Mouse (Mus musculus) liver, embryonic 14.5 days (tissue): ENCODE measurements around the gene Npw. TPM values are rescaled to one million over a fixed set of nuclear protein-coding genes. Genes with fewer than 3 reads are reported as not detected.

ENCODE experiments used
- ATAC-seq: fragments of 200-750 bp; cut with Nextera tagmentation; 2 replicates; pipeline ENCODE4 v1.8.0; 2017; ENCODE audit warnings: moderate number of reproducible peaks, mild to moderate bottlenecking, moderate library complexity; ENCODE audit not compliant: insufficient read depth
- DNase-seq, 3 experiments: peaks; one replicate each; pipeline ENCODE4 v3.0.0-alpha.2; 2012 to 2013; ENCODE audit warnings: low read depth in 3 of 3, low spot score in 3 of 3
- H3K27ac ChIP-seq: fragments of 300-500 bp; sonication (generic); 2 replicates; pipeline ENCODE4 v1.5.1; 2014; ENCODE audit warnings: moderate library complexity, mild to moderate bottlenecking, control low read depth, inconsistent platforms
- H3K27me3 ChIP-seq: fragments of 300-500 bp; sonication (generic); 2 replicates; pipeline ENCODE4 v1.6.1; 2014; ENCODE audit warnings: mild to moderate bottlenecking, low read length, moderate library complexity; ENCODE audit not compliant: control insufficient read depth, insufficient read depth
- H3K36me3 ChIP-seq: fragments of 300-500 bp; sonication (generic); replicated peaks from 2 replicates; pipeline ENCODE4 v1.6.1; 2014; ENCODE audit warnings: low read depth; ENCODE audit not compliant: control insufficient read depth, insufficient read depth
- H3K4me1 ChIP-seq, 2 experiments: fragments of 200-500 bp in 1 of 2; fragments of 300-500 bp in 1 of 2; sonication (generic) in 1 of 2; replicated peaks; 2 replicates each; pipeline ENCODE4 v1.6.1; 2012 to 2014; ENCODE audit warnings: antibody characterized with exemption in 1 of 2, inconsistent platforms in 1 of 2, low read length in 1 of 2; ENCODE audit not compliant: control insufficient read depth in 2 of 2, insufficient read depth in 2 of 2
- H3K4me2 ChIP-seq: fragments of 300-500 bp; sonication (generic); 2 replicates; pipeline ENCODE4 v1.6.1; 2014; ENCODE audit warnings: low read depth, mild to moderate bottlenecking, control low read depth, moderate library complexity
- H3K4me3 ChIP-seq, 2 experiments: fragments of 200-500 bp in 1 of 2; fragments of 300-500 bp in 1 of 2; sonication (generic) in 1 of 2; 2 replicates each; pipeline ENCODE4 v1.5.1; 2012 to 2014; ENCODE audit warnings: low read depth in 2 of 2, low read length in 2 of 2, mild to moderate bottlenecking in 2 of 2, control low read depth in 1 of 2, inconsistent platforms in 1 of 2, moderate library complexity in 1 of 2; ENCODE audit not compliant: insufficient read depth in 1 of 2
- H3K9ac ChIP-seq: fragments of 300-500 bp; sonication (generic); replicated peaks from 2 replicates; pipeline ENCODE4 v1.6.1; 2014; ENCODE audit warnings: mild to moderate bottlenecking, control low read depth, moderate library complexity
- H3K9me3 ChIP-seq: fragments of 300-500 bp; sonication (generic); 2 replicates; pipeline ENCODE4 v1.6.1; 2016; ENCODE audit warnings: low read length, mixed read lengths; ENCODE audit not compliant: control insufficient read depth
- CTCF ChIP-seq: IDR thresholded peaks from 2 replicates; pipeline ENCODE4 v1.5.1; 2016; ENCODE audit warnings: antibody characterized with exemption, low read depth, control low read depth
- EP300 ChIP-seq: IDR thresholded peaks from 2 replicates; pipeline ENCODE4 v1.6.1; 2016; ENCODE audit warnings: antibody characterized with exemption, low read depth
- WGBS: fragments of 180-500 bp; shearing (Covaris S2); extraction: QIAGEN DNeasy Blood & Tissue Kit; methylation state at CpG from one replicate; pipeline ENCODE4 v1.1.7; 2014; ENCODE audit not compliant: insufficient replicate concordance; 5-methylcytosine and 5-hydroxymethylcytosine counted together
- polyA plus RNA-seq, 2 experiments: library from polyadenylated mRNA; depleted of rRNA in 1 of 2; stranded (reverse) in 1 of 2; unstranded in 1 of 2; fragments of >200 nt; fragmentation: Nextera tagmentation in 1 of 2; extraction: Ambion mirVana in 1 of 2; gene quantifications; 2 replicates each; pipeline versions ENCODE4 v1.2.1 to v1.2.3; 2012 to 2014

The Npw gene
- polyA plus RNA-seq, 2 experiments, result 0.27 TPM; not detected in 1

DNA sequence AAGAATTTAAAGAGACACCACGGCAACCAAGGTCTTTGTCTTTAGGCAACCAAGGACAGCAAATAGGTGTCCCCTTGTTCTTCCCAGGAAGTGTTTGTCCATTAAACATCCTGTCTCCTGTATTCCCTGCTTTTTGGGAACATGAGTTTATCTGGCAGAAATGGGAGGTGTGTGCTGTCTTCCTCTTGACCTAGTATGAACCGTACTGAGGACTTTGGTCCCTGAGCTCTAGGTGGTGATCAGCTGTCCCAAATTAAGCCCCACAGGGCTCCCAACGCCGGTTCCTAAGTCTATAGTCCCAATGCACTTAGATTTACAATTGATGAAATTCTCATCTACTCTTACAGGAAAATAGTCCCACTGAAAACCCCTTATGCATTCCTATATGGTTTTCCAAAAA, 7.5 kb downstream of the Npw start:
- Histone ChIP-seq H3K4me2 (no peak overlapping the region), H3K27ac (no peak overlapping the region), H3K9me3 (no peaks in the 10 kb centered on the region), H3K27me3 (peaks cover 33% of the 10 kb centered on the region), H3K4me3 (no peak overlapping the region), H3K4me1 (peaks cover 0 to 4% of the 10 kb centered on the region in 2 experiments; a peak in 1 of 4 replicates), H3K9ac (no peak overlapping the region), H3K36me3 (no peaks in the 10 kb centered on the region)
- no peak for DNase-seq
- WGBS, result 64% methylated on average over 4 of the region's 4 CpGs
- TF ChIP-seq CTCF, result no peak
- TF ChIP-seq EP300, result no peak
- no peak for ATAC-seq

- no peak for TF ChIP-seq CTCF
- no peak for TF ChIP-seq EP300
- DNase-seq (no peak), ATAC-seq (peak; percentile 48; the same call in 1 of the 2 replicates)
- H3K27ac ChIP-seq, result no peak within 1 kb of the TSS
- under 1% methylated on average over 41 of the region's 41 CpGs for WGBS
- no peak within 1 kb of the TSS; the same call in 1 of the 2 replicates for H3K9ac ChIP-seq
- H3K36me3 ChIP-seq, result no peaks in the 10 kb centered on the region
- H3K4me3 ChIP-seq, result peak within 1 kb of the TSS; percentile 51 to 62
- peaks cover 0 to 8% of the 10 kb centered on the region in 2 experiments; a peak in 2 of 4 replicates for H3K4me1 ChIP-seq
- no peaks in the 10 kb centered on the region for H3K9me3 ChIP-seq
- peaks cover 33% of the 10 kb centered on the region for H3K27me3 ChIP-seq
- peak within 1 kb of the TSS; percentile 51 for H3K4me2 ChIP-seq
Measured at GRCm38 (mm10) chr17:24650070-24650616, 8.1 kb downstream of the Npw start, which contains the start of gene Slc9a3r2. Gene Slc9a3r2 (minus strand): TSS chr17:24650327.

DNA sequence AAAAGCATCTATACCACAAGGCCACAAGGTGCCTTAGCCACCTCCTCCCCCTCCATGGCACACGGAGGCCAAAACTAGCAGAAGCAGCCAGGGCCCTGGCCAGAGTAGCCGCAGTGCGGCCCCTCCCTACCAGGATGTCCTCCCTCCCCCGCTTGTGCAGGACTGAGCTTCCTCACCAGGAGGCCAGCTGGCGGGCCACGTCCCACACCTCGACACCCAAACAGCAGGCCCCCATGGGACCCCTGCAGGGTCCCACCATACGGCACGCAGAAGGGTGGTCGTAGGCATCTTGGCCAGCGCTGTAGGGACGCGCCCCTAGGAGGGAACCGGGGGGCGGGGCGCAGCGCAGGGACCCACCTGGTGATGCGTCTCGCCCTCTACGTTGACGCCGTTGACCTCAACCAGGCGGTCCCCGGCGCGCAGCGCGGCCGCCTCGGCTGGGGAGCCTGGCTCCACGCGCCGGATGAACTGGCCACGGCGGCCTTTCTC, 8.6 kb downstream of the Npw start:
- peak overlapping the region; percentile 51 for H3K4me2 ChIP-seq
- ATAC-seq (0 out of 2 replicates have a peak, but pooled peaks have one; percentile 6), DNase-seq (no peak)
- H3K36me3 ChIP-seq, result no peaks in the 10 kb centered on the region
- no peaks in the 10 kb centered on the region for H3K9me3 ChIP-seq
- peak overlapping the region; percentile 51 to 62 for H3K4me3 ChIP-seq
- no peak for TF ChIP-seq CTCF
- TF ChIP-seq EP300, result no peak
- no peak overlapping the region for H3K27ac ChIP-seq
- peaks cover 0 to 12% of the 10 kb centered on the region in 2 experiments; a peak in 3 of 4 replicates for H3K4me1 ChIP-seq
- peaks cover 33% of the 10 kb centered on the region for H3K27me3 ChIP-seq
- WGBS, result 1% methylated on average over 34 of the region's 35 CpGs
- no peak overlapping the region; the same call in 1 of the 2 replicates for H3K9ac ChIP-seq

GRCm38 (mm10) chr17:24648731-24649377, 9.4 kb downstream of the Npw start:
- Histone ChIP-seq H3K27me3 (peaks cover 33% of the 10 kb centered on the region), H3K27ac (no peak overlapping the region), H3K4me1 (peaks cover 0 to 15% of the 10 kb centered on the region in 2 experiments; a peak in 3 of 4 replicates), H3K4me3 (no peak overlapping the region; a peak in 1 of 4 replicates), H3K4me2 (peak overlapping the region; percentile 51), H3K36me3 (no peaks in the 10 kb centered on the region), H3K9me3 (no peaks in the 10 kb centered on the region), H3K9ac (no peak overlapping the region)
- ATAC-seq, result no peak
- 65% methylated on average over 10 of the region's 10 CpGs for whole genome bisulfite sequencing
- DNase-seq, result no peak
- TF ChIP-seq CTCF (no peak), EP300 (no peak)

- WGBS, result 62% methylated on average over 11 of the region's 11 CpGs
- Histone ChIP-seq H3K27me3 (peaks cover 33% of the 10 kb centered on the region), H3K4me3 (no peak overlapping the region), H3K4me2 (no peak overlapping the region), H3K4me1 (peaks cover 0 to 16% of the 10 kb centered on the region in 2 experiments; a peak in 3 of 4 replicates), H3K36me3 (no peaks in the 10 kb centered on the region), H3K9ac (no peak overlapping the region), H3K27ac (no peak overlapping the region), H3K9me3 (no peaks in the 10 kb centered on the region)
- no peak for TF ChIP-seq CTCF
- no peak for TF ChIP-seq EP300
- no peak for DNase-seq
- no peak for ATAC-seq
Measured at GRCm38 (mm10) chr17:24647493-24647892, 10.8 kb downstream of the Npw start.
